Mouse (Mus musculus): Measurements from ENCODE around the gene Dcps.
"Not testable (repeated sequence)": the region's sequence is repeated elsewhere in the genome, so short reads cannot be mapped to it uniquely, and the experiment has no call there.

The Dcps gene

GRCm38 (mm10) chr9:35176124-35176659 is 331 bp upstream of the Dcps start:
- DNase-seq (ENCODE audit: low read depth, low spot score): no peak

DNA sequence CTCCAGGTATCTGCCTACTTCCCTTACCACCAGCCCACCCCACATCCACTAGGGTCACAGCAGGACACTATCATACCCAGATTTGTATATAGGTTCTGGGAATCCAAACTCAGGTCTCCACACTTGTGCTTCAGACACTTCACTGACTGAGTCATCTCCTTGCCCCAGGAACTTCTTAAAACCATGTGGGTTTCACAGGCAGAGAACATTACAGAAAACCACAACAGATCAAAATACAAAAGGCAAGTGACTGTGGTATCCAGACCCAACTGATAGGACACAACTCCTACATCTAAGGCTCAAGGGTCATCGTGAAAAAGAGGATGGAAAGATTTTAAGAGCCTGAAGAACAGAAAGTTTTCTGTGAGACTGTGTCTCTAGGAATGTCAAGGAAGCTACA is 2.5 kb downstream of the Dcps start:
- no peak for DNase-seq (ENCODE audit: low read depth, low spot score)

- no peak for DNase-seq (ENCODE audit: low read depth, low spot score)
These were observed 5.8 kb downstream of the Dcps start for GRCm38 (mm10) chr9:35170071-35170470.

GRCm38 (mm10) chr9:35166798-35167635 is 8.8 kb downstream of the Dcps start:
- no peak for DNase-seq (ENCODE audit: low read depth, low spot score)

- DNase-seq (ENCODE audit: low read depth, low spot score): peak; percentile 63
These were observed 9.6 kb downstream of the Dcps start for GRCm38 (mm10) chr9:35166144-35166797.

DNA sequence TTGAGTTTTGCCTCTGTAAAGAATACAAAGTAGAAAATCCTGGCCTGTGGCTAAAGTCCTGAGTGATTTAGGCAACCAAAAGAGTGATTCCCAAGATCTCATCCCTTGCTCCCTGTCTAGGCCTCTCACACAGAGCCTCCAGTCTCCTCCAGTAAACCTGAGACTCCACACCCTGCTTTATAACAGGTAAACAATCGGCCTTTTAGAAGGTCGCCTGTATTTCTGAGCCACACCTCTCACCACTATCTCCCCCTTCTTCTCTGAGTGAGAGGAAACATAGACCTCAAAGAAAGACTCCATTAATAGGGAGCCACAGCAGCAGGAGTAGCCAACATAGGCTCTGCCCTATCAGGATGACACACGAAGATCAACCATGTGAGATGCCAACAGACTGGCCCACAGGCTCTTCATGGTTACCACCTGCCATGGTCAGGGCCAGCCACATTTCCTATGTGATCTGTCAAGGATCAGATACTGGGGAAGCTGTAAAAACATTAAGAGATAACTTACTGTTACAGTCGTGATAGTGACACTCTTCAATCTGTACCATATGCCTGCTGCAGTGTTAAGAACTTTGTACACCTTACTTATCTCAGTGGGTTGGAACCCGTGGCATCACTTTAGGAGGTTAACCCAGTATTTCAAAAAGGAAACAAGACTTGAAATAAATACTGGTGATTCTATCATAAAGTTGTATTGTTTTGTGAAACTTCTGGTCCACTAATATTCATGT is 11.6 kb downstream of the Dcps start:
- DNase-seq (ENCODE audit: low read depth, low spot score): no peak

GRCm38 (mm10) chr9:35163011-35163690 is 12.7 kb downstream of the Dcps start:
- DNase-seq (ENCODE audit: low read depth, low spot score): no peak

DNA sequence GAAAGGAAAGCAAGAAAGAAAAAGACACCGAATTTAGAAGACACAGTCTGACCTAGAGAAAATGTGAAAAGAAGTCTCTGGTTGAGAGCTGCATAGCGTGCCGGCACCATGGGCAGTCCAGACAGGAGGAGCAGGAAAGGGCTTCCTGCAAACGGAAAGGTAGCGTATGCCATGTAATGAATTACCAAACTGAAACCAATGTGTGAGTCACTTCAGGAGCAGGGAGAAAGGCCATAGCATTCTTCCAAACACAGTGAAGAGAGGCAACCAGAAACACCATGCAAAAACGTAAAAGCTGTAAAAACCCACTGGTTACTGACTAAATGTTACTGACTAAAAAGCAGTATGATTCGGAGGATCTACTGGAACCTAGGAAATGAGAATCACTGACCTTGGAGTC is 14.1 kb downstream of the Dcps start:
- no peak for DNase-seq (ENCODE audit: low read depth, low spot score)

DNA sequence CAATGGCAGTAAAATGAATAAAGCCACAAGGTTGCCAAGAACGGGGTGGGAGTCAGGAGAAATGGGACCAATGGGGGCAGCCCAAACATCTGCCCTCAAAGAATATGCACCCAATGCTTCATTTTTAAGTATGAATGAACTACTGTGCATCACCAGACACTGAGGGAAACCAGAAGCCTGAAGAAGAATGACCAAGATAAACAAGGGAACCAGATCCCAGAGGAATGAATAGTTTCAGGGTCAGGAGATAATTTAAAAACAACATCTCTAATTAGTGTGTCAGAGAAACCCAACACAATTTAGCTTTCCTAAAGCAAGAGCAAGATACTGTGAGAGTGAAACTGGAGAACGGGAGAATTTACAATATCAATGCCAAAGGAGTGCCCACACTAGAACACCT is 15.2 kb downstream of the Dcps start:
- no peak for DNase-seq (ENCODE audit: low read depth, low spot score)

GRCm38 (mm10) chr9:35158477-35158876 is 17.4 kb downstream of the Dcps start:
- no peak for DNase-seq (ENCODE audit: low read depth, low spot score)

- DNase-seq (ENCODE audit: low read depth, low spot score): no peak
These were observed 19.0 kb downstream of the Dcps start for GRCm38 (mm10) chr9:35156862-35157261.

GRCm38 (mm10) chr9:35156002-35156710 is 19.7 kb downstream of the Dcps start:
- no peak for DNase-seq (ENCODE audit: low read depth, low spot score)

DNA sequence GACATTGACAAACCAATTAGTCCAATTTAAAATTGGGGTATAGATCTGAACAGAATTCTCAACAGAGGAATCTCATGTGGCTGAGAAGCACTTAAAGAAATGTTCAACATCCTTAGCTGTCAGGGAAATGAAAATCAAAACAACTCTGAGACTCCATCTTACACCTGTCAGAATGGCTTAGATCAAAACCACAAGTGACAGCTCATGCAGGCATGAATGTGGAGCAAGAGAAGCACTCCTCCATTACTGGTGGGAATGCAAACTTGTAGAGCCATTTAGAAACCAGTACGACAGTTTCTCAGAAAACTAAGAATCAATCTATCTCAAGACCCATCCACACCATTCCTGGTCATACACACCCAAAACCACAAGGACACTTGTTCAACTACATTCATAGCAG is 22.9 kb downstream of the Dcps start:
- no peak for DNase-seq (ENCODE audit: low read depth, low spot score)

- DNase-seq (ENCODE audit: low read depth, low spot score): not testable (repeated sequence)
These were observed 27.0 kb downstream of the Dcps start for GRCm38 (mm10) chr9:35148822-35149221.

GRCm38 (mm10) chr9:35147261-35147660 is 28.6 kb downstream of the Dcps start:
- not testable (repeated sequence) for DNase-seq (ENCODE audit: low read depth, low spot score)

DNA sequence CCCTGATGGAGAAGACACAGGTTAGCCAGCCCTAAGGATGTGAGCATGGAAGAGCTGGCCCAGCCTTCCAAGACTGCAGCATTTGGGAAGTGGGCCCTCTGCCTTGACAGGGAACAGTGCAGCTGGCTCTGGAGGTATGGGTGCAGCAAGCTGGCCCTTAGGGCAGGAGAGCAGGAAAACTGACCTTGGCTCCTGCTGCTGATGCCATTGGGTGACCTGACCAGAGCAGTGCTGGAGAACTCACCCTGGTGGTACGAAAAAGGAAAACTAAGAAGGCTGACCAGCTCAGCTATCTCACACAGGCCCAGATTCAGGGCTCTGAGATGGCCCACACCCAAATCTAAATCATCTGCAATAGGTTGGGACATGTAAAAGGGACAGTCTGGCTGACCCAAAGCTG is 30.0 kb downstream of the Dcps start:
- DNase-seq (ENCODE audit: low read depth, low spot score): no peak

DNA sequence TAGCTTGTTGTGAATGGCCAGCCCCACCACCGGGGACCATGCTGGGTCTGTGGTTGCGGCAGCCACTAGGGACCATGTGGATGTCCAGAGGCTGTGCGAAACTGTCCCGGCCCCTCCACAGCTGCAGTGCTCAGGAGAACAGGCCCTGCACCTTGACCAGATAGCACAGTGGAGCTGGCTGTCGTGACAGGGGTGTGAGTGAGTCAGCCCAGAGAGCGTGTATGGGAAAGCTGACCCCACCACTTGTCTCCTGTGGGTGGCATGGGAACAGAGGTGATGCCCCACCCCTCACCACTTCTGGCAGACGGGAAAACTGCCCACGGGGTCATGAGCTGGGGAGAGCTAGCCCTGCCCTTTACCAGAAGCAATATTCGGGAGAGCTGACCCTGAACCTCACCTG is 30.7 kb downstream of the Dcps start:
- DNase-seq (ENCODE audit: low read depth, low spot score): no peak

DNA sequence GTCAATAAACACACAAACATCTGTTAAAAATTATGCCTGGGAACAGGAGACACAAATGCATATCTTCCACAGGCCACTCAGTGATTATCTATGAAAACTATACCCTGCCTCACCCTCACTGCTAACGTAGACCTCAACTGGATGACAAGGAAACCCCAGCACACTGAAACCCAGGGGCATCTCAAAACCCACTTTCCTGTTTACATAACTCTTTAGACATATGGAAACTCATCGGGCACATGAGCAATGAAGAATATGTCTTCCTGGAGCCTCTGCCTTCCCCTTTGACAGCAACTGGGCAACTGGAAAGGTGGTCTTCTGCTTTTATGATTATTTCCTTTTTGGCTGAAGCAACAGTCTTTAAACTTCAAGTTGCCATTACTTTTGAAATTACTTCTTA is 33.6 kb downstream of the Dcps start:
- DNase-seq (ENCODE audit: low read depth, low spot score): no peak

- no peak for DNase-seq (ENCODE audit: low read depth, low spot score)
These were observed 36.6 kb downstream of the Dcps start for GRCm38 (mm10) chr9:35139231-35139744.

- no peak for DNase-seq (ENCODE audit: low read depth, low spot score)
These were observed 37.8 kb downstream of the Dcps start for GRCm38 (mm10) chr9:35138029-35138428.

DNA sequence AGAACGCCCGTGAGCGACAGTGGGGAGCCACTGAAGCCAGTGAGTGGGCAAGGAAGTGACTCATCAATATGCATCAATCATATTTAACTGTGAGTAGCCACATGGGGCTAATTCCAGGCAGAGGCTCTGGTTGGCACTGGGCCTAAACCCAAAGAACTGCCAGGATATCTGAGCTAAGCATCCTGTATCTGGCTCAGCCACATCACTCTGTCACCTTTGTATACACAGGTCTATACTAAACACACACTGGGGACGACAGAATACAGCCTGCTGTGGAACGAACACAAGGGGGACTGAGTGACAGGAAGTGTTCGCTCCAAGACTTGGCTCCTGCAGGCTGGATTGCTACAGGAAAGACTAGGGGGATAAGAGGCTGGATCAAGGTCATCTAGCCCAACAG is 40.3 kb downstream of the Dcps start:
- DNase-seq (ENCODE audit: low read depth, low spot score): no peak

All from CD4-positive, CD25-positive, alpha-beta regulatory T cell, adult 2 months (primary cell).